In the genomic region with DNA sequence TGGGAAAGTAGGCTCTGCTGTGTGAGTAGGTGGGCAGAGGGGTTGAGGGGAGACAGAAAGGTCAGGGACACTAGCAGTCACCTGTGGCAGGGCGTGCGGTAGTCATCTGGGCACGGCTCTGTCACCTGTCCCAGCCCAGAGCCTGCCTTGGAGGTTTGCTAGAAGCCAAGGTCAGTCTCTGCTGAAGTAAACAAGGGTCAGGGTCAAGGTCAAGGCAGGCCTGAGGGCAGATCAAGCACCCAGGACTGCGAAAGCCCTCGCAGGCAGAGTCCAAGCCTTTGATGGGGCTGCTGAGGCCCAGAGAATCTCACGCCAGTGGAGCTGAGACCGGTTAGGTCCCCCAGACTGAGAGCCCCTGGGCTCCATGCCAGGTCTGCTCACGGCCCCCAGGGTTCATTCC, we compare ENCODE assay signal across 20 mouse cellular contexts.
"Had no signal": no experiment of that assay in that cellular context is flagged by ENCODE, and none has a peak within 500 bp of the region (broad histone marks: within the 10 kb centered on the region; RNA-seq: fewer than 3 reads in every experiment).

No protein-coding gene starts in this region.

- ATAC-seq: liver, embryonic 12.5 days; midbrain, embryonic 15.5 days had no signal

- H3K27me3 ChIP-seq: midbrain, embryonic 15.5 days; neural tube, embryonic 12.5 days; neural tube, embryonic 15.5 days; stomach, embryonic 15.5 days had no signal

- H3K4me2 ChIP-seq: kidney, embryonic 15.5 days; limb, embryonic 13.5 days; liver, embryonic 12.5 days; liver, embryonic 15.5 days; midbrain, embryonic 12.5 days; midbrain, embryonic 15.5 days; neural tube, embryonic 12.5 days; neural tube, embryonic 15.5 days; stomach, embryonic 15.5 days had no signal

- H3K9me3 ChIP-seq: kidney, embryonic 15.5 days; limb, embryonic 13.5 days; liver, embryonic 12.5 days; liver, embryonic 15.5 days; midbrain, embryonic 12.5 days; midbrain, embryonic 15.5 days; neural tube, embryonic 12.5 days; neural tube, embryonic 15.5 days; stomach, embryonic 15.5 days had no signal

- H3K4me1 ChIP-seq: kidney, embryonic 15.5 days; liver, embryonic 12.5 days; liver, embryonic 15.5 days; midbrain, embryonic 12.5 days; neural tube, embryonic 12.5 days had no signal

- H3K4me3 ChIP-seq: kidney, embryonic 15.5 days; limb, embryonic 13.5 days; liver, embryonic 12.5 days; liver, embryonic 15.5 days; midbrain, embryonic 12.5 days; midbrain, embryonic 15.5 days; neural tube, embryonic 12.5 days; neural tube, embryonic 15.5 days; stomach, embryonic 15.5 days had no signal

- H3K27ac ChIP-seq: kidney, embryonic 15.5 days; limb, embryonic 13.5 days; liver, embryonic 12.5 days; liver, embryonic 15.5 days; macrophage; midbrain, embryonic 12.5 days; midbrain, embryonic 15.5 days; neural tube, embryonic 12.5 days; neural tube, embryonic 15.5 days; stomach, embryonic 15.5 days had no signal

- H3K9ac ChIP-seq: kidney, embryonic 15.5 days; limb, embryonic 13.5 days; liver, embryonic 12.5 days; liver, embryonic 15.5 days; midbrain, embryonic 12.5 days; midbrain, embryonic 15.5 days; neural tube, embryonic 12.5 days; neural tube, embryonic 15.5 days; stomach, embryonic 15.5 days had no signal

- DNase-seq: kidney, adult 8-10 months; kidney, postnatal 10 days; kidney, postnatal 36 days; left cerebral cortex, postnatal 4 days; liver; lung, adult 18-20 months; right cerebral cortex, adult 18-20 months; right cerebral cortex, postnatal 14 days; right cerebral cortex, postnatal 4 days; thymus, postnatal 25 days had no signal

- H3K36me3 ChIP-seq: kidney, embryonic 15.5 days; limb, embryonic 13.5 days; liver, embryonic 12.5 days; liver, embryonic 15.5 days; midbrain, embryonic 12.5 days; midbrain, embryonic 15.5 days; neural tube, embryonic 12.5 days; neural tube, embryonic 15.5 days; stomach, embryonic 15.5 days had no signal
